In genomic region chr3:119995781-119996180, GRCm38 (mm10) we compare ENCODE assay signal across 10 mouse cellular contexts.
DNase-seq lines count a peak whose midpoint lies in the region; ATAC-seq and TF ChIP-seq lines count a peak whose summit lies in the region.
"Had no signal": no experiment of that assay in that cellular context is flagged by ENCODE, and none has a peak within 500 bp of the region (broad histone marks: within the 10 kb centered on the region; RNA-seq: fewer than 3 reads in every experiment).

No protein-coding gene starts in this region.

- peak overlapping the region; percentile 70 for H3K27ac ChIP-seq in embryonic fibroblast, embryonic 13.5 days (ENCODE audit: insufficient read depth, low read length)
- peak overlapping the region; percentile 60 for H3K27ac ChIP-seq in lung, embryonic 15.5 days
- H3K27ac ChIP-seq: embryonic facial prominence, embryonic 15.5 days had no signal

- DNase-seq in gastrocnemius, adult 18-20 months (ENCODE audit: low spot score): peak; percentile 14
- DNase-seq in gastrocnemius, postnatal 36 days: no peak
- peak; percentile 16 for DNase-seq in MN1 (ENCODE audit: low spot score)
- DNase-seq in heart, postnatal 36 days: peak; percentile 38
- no peak for DNase-seq in thymus, adult 18-20 months
- DNase-seq in T-cell, adult 2 months (ENCODE audit: low spot score): no peak

- H3K4me2 ChIP-seq in lung, embryonic 15.5 days: no peak overlapping the region
- H3K4me2 ChIP-seq: embryonic facial prominence, embryonic 15.5 days had no signal

- H3K4me3 ChIP-seq in embryonic fibroblast, embryonic 13.5 days (ENCODE audit: insufficient read depth, low read length): no peak overlapping the region
- no peak overlapping the region for H3K4me3 ChIP-seq in lung, embryonic 15.5 days
- H3K4me3 ChIP-seq: embryonic facial prominence, embryonic 15.5 days; megakaryocyte, embryonic 14.5 days had no signal

- no peaks in the 10 kb centered on the region for H3K9me3 ChIP-seq in lung, embryonic 15.5 days
- H3K9me3 ChIP-seq: embryonic facial prominence, embryonic 15.5 days had no signal

- no peak for TF ChIP-seq CTCF in embryonic fibroblast, embryonic 13.5 days (IDR thresholded peaks at IDR 0.05; ENCODE audit: borderline replicate concordance, insufficient read depth, low read length)

- no peaks in the 10 kb centered on the region for H3K36me3 ChIP-seq in lung, embryonic 15.5 days
- H3K36me3 ChIP-seq: embryonic facial prominence, embryonic 15.5 days had no signal

- intact Hi-C loops in gastrocnemius, postnatal 36 days (cut with DNase I): no loop called here
- intact Hi-C loops in heart, postnatal 36 days (cut with DNase I): no loop called here

- peak; percentile 88 for ATAC-seq in lung, embryonic 15.5 days (ENCODE audit: borderline replicate concordance, extremely low read depth, low FRiP score, low TSS enrichment)

- no peak for TF ChIP-seq POLR2A in embryonic fibroblast, embryonic 13.5 days (IDR thresholded peaks at IDR 0.05; ENCODE audit: low read depth, low read length)

- WGBS in lung, embryonic 15.5 days: 44% methylated on average over 4 of the region's 4 CpGs

- peaks cover under 1% of the 10 kb centered on the region for H3K4me1 ChIP-seq in embryonic fibroblast, embryonic 13.5 days (ENCODE audit: control insufficient read depth, insufficient read depth, low read length)
- peaks cover 6% of the 10 kb centered on the region; the same call in 1 of the 2 replicates for H3K4me1 ChIP-seq in lung, embryonic 15.5 days
- H3K4me1 ChIP-seq: embryonic facial prominence, embryonic 15.5 days; megakaryocyte, embryonic 14.5 days had no signal

- H3K27me3 ChIP-seq in lung, embryonic 15.5 days: no peaks in the 10 kb centered on the region
- H3K27me3 ChIP-seq: embryonic facial prominence, embryonic 15.5 days; megakaryocyte, embryonic 14.5 days had no signal

- no peak overlapping the region for H3K9ac ChIP-seq in lung, embryonic 15.5 days
- H3K9ac ChIP-seq: embryonic facial prominence, embryonic 15.5 days had no signal

Comparison
In these comparisons a context has a peak if more than half of its experiments do, and no peak if none do; other contexts are left out.
1. DNase-seq: peak in gastrocnemius, adult 18-20 months (single experiment), MN1 (single experiment) and heart, postnatal 36 days (2 of 2); none in gastrocnemius, postnatal 36 days (0 of 2), thymus, adult 18-20 months (0 of 2) and T-cell, adult 2 months (single experiment).